Comparison of ENCODE assay signal across 11 mouse cellular contexts in genomic region chr1:55194064-55194915, GRCm38 (mm10). TPM values are rescaled to one million over a fixed set of nuclear protein-coding genes. Genes with fewer than 3 reads are reported as not detected.
A peak's percentile ranks its signal among the peaks of the same experiment; 100 is the strongest.
DNase-seq lines count a peak whose midpoint lies in the region; ATAC-seq and TF ChIP-seq lines count a peak whose summit lies in the region.
"Had no signal": no experiment of that assay in that cellular context is flagged by ENCODE, and none has a peak within 500 bp of the region (broad histone marks: within the 10 kb centered on the region; RNA-seq: fewer than 3 reads in every experiment).

No protein-coding gene starts in this region.

- peaks cover 40% of the 10 kb centered on the region for H3K4me1 ChIP-seq in heart, embryonic 13.5 days
- peaks cover 3% of the 10 kb centered on the region; the same call in 1 of the 2 replicates for H3K4me1 ChIP-seq in heart, adult 2 months (ENCODE audit: control insufficient read depth, insufficient read depth, low read length)
- peaks cover 30% of the 10 kb centered on the region for H3K4me1 ChIP-seq in forebrain, embryonic 13.5 days
- peaks cover 25% of the 10 kb centered on the region for H3K4me1 ChIP-seq in midbrain, embryonic 11.5 days (ENCODE audit: control insufficient read depth, insufficient read depth, low read length)

- no peaks in the 10 kb centered on the region for H3K79me2 ChIP-seq in heart, adult 2 months (replicated peaks; ENCODE audit: control insufficient read depth, insufficient read depth, low read length)

- TF ChIP-seq POLR2A in heart, adult 2 months (IDR thresholded peaks at IDR 0.05; ENCODE audit: insufficient read depth, low read depth, low read length) = no peak

- no peaks in the 10 kb centered on the region for H3K9me3 ChIP-seq in heart, embryonic 13.5 days
- no peaks in the 10 kb centered on the region for H3K9me3 ChIP-seq in forebrain, embryonic 13.5 days (replicated peaks)
- no peaks in the 10 kb centered on the region for H3K9me3 ChIP-seq in midbrain, embryonic 11.5 days (ENCODE audit: control insufficient read depth, low read length)
- H3K9me3 ChIP-seq: liver, embryonic 15.5 days had no signal

- TF ChIP-seq EP300 in heart, adult 2 months (IDR thresholded peaks at IDR 0.05; ENCODE audit: insufficient read depth, low read depth, low read length) = no peak

- DNase-seq in adrenal gland, adult (ENCODE audit: inconsistent age in 2 of 2, low spot score in 1 of 2) = peak; percentile 55 to 88
- no peak for DNase-seq in adrenal gland, adult 18-20 months (ENCODE audit: low spot score in 2 of 2)
- no peak for DNase-seq in heart, adult 2 months
- DNase-seq in midbrain, embryonic 11.5 days (ENCODE audit: low spot score, missing footprints) = peak; percentile 94
- DNase-seq in spleen, adult 18-20 months = no peak
- DNase-seq in testis, postnatal 14 days (ENCODE audit: low spot score) = no peak
- DNase-seq: layer of hippocampus, postnatal 36 days; thymus, postnatal 36 days had no signal

- no peak overlapping the region for H3K4me2 ChIP-seq in heart, embryonic 13.5 days
- peak overlapping the region; percentile 6; the same call in 1 of the 2 replicates for H3K4me2 ChIP-seq in forebrain, embryonic 13.5 days
- peak overlapping the region; percentile 25; the same call in 1 of the 2 replicates for H3K4me2 ChIP-seq in midbrain, embryonic 11.5 days
- H3K4me2 ChIP-seq: liver, embryonic 15.5 days had no signal

- WGBS in heart, embryonic 13.5 days = 61% methylated on average over 19 of the region's 19 CpGs
- 87% methylated on average over 19 of the region's 19 CpGs for WGBS in heart, adult 2 months
- WGBS in forebrain, embryonic 13.5 days = 21% methylated on average over 19 of the region's 19 CpGs
- 20% methylated on average over 19 of the region's 19 CpGs for WGBS in midbrain, embryonic 11.5 days

- no peak overlapping the region for H3K4me3 ChIP-seq in heart, embryonic 13.5 days
- H3K4me3 ChIP-seq in heart, adult 2 months = no peak overlapping the region
- no peak overlapping the region for H3K4me3 ChIP-seq in forebrain, embryonic 13.5 days
- no peak overlapping the region for H3K4me3 ChIP-seq in midbrain, embryonic 11.5 days (ENCODE audit: low read depth, low read length)
- H3K4me3 ChIP-seq: liver, embryonic 15.5 days had no signal

- ATAC-seq in heart, embryonic 13.5 days (ENCODE audit: extremely low read depth, insufficient number of reproducible peaks, low FRiP score, low TSS enrichment) = no peak
- ATAC-seq in forebrain, embryonic 13.5 days = no peak
- ATAC-seq in midbrain, embryonic 11.5 days (ENCODE audit: low FRiP score) = peak; percentile 55

- intact Hi-C loops in heart, adult 2 months (cut with DNase I) = no loop called here

- H3K27ac ChIP-seq in heart, embryonic 13.5 days (replicated peaks) = peak overlapping the region; percentile 79
- no peak overlapping the region for H3K27ac ChIP-seq in heart, adult 2 months
- H3K27ac ChIP-seq in forebrain, embryonic 13.5 days = no peak overlapping the region
- no peak overlapping the region for H3K27ac ChIP-seq in midbrain, embryonic 11.5 days (ENCODE audit: low read depth, low read length)
- H3K27ac ChIP-seq: liver, embryonic 15.5 days had no signal

- H3K36me3 ChIP-seq in heart, embryonic 13.5 days = no peaks in the 10 kb centered on the region
- no peaks in the 10 kb centered on the region for H3K36me3 ChIP-seq in heart, adult 2 months (ENCODE audit: control insufficient read depth, insufficient read depth, low read length)
- H3K36me3 ChIP-seq in forebrain, embryonic 13.5 days (ENCODE audit: poor library complexity, severe bottlenecking) = no peaks in the 10 kb centered on the region
- H3K36me3 ChIP-seq in midbrain, embryonic 11.5 days (ENCODE audit: control insufficient read depth, insufficient read depth, low read length) = no peaks in the 10 kb centered on the region
- H3K36me3 ChIP-seq: liver, embryonic 15.5 days had no signal

- no peak overlapping the region for H3K9ac ChIP-seq in heart, embryonic 13.5 days
- no peak overlapping the region for H3K9ac ChIP-seq in heart, adult 2 months (ENCODE audit: low read depth, low read length)
- no peak overlapping the region; the same call in 1 of the 2 replicates for H3K9ac ChIP-seq in forebrain, embryonic 13.5 days
- H3K9ac ChIP-seq in midbrain, embryonic 11.5 days (ENCODE audit: low read length) = 0 out of 2 replicates have a peak overlapping the region, but pooled peaks have one; percentile 20
- H3K9ac ChIP-seq: liver, embryonic 15.5 days had no signal

- no peaks in the 10 kb centered on the region for H3K27me3 ChIP-seq in heart, embryonic 13.5 days (replicated peaks)
- no peaks in the 10 kb centered on the region for H3K27me3 ChIP-seq in heart, adult 2 months (ENCODE audit: control insufficient read depth, insufficient read depth, low read length)
- peaks cover 10% of the 10 kb centered on the region for H3K27me3 ChIP-seq in forebrain, embryonic 13.5 days
- no peaks in the 10 kb centered on the region; the same call in 1 of the 2 replicates for H3K27me3 ChIP-seq in midbrain, embryonic 11.5 days (ENCODE audit: control insufficient read depth, insufficient read depth, low read length)
- H3K27me3 ChIP-seq: liver, embryonic 15.5 days had no signal

- no peak for TF ChIP-seq CTCF in heart, adult 2 months (IDR thresholded peaks at IDR 0.05)

RNA-seq across cellular contexts. Expression of gene Rftn2, which starts 32.3 kb away (rescaled TPM):
- total RNA-seq in adrenal gland, adult 18-20 months (2021) = 10 to 100 TPM; 15.3 to 18.5 TPM
- 5.8 and 5.9 TPM in 2 replicates for polyA plus RNA-seq in heart, embryonic 13.5 days (2015; fragmentation: Nextera tagmentation; extraction: Ambion mirVana)
- total RNA-seq in heart, adult 2 months (2021) = 10 to 100 TPM; 12.1 to 12.8 TPM
- polyA plus RNA-seq in heart, adult 2 months (2012; rRNA removed) = 2.7 and 6.4 TPM in 2 replicates
- polyA plus RNA-seq in forebrain, embryonic 13.5 days (2015; fragmentation: Nextera tagmentation; extraction: Ambion mirVana) = 10.7 and 11.1 TPM in 2 replicates
- 6.4 and 7.3 TPM in 2 replicates for polyA plus RNA-seq in midbrain, embryonic 11.5 days (2014; fragmentation: Nextera tagmentation; extraction: Ambion mirVana)

RNA-seq across cellular contexts. Expression of gene Mars2, which starts 42.7 kb away (rescaled TPM):
- 1 to 10 TPM; 6.2 to 7.3 TPM for total RNA-seq in adrenal gland, adult 18-20 months (2021)
- polyA plus RNA-seq in heart, embryonic 13.5 days (2015; fragmentation: Nextera tagmentation; extraction: Ambion mirVana) = 2.9 and 3.2 TPM in 2 replicates
- total RNA-seq in heart, adult 2 months (2021) = 1 to 10 TPM; 5.0 to 5.3 TPM
- 2.0 and 3.6 TPM in 2 replicates for polyA plus RNA-seq in heart, adult 2 months (2012; rRNA removed)
- 3.4 and 3.8 TPM in 2 replicates for polyA plus RNA-seq in forebrain, embryonic 13.5 days (2015; fragmentation: Nextera tagmentation; extraction: Ambion mirVana)
- 2.8 and 2.9 TPM in 2 replicates for polyA plus RNA-seq in midbrain, embryonic 11.5 days (2014; fragmentation: Nextera tagmentation; extraction: Ambion mirVana)

Comparison
In these comparisons a context has a peak if more than half of its experiments do, and no peak if none do; other contexts are left out.
1. DNase-seq: peak in adrenal gland, adult (2 of 2) and midbrain, embryonic 11.5 days (single experiment); none in adrenal gland, adult 18-20 months (0 of 2), heart, adult 2 months (0 of 2), spleen, adult 18-20 months (0 of 2) and testis, postnatal 14 days (single experiment).